Mouse (Mus musculus) thymus, adult 2 months (tissue): ENCODE measurements around the gene Psmc4. TPM values are rescaled to one million over a fixed set of nuclear protein-coding genes. Genes with fewer than 3 reads are reported as not detected.

Source experiments
- DNase-seq: peaks from one replicate; pipeline ENCODE4 v3.0.0; 2021
- H3K27ac ChIP-seq: fragments of 200-500 bp; 2 replicates; pipeline ENCODE4 v1.5.1; 2012; ENCODE audit warnings: low read length, control low read depth; ENCODE audit not compliant: control insufficient read depth, insufficient read depth
- H3K27me3 ChIP-seq: fragments of 200-500 bp; 2 replicates; pipeline ENCODE4 v1.6.1; 2012; ENCODE audit warnings: mild to moderate bottlenecking, low read length, moderate library complexity, mixed read lengths; ENCODE audit not compliant: control insufficient read depth, insufficient read depth
- H3K36me3 ChIP-seq: fragments of 200-500 bp; 2 replicates; pipeline ENCODE4 v1.6.1; 2012; ENCODE audit warnings: mild to moderate bottlenecking, low read length, moderate library complexity; ENCODE audit not compliant: control insufficient read depth, insufficient read depth
- H3K4me1 ChIP-seq: fragments of 200-500 bp; replicated peaks from 2 replicates; pipeline ENCODE4 v1.6.1; 2012; ENCODE audit warnings: low read length; ENCODE audit not compliant: control insufficient read depth, insufficient read depth
- H3K4me3 ChIP-seq: fragments of 200-500 bp; 2 replicates; pipeline ENCODE4 v1.5.1; 2012; ENCODE audit warnings: mild to moderate bottlenecking, low read length, control low read depth, moderate library complexity; ENCODE audit not compliant: control insufficient read depth, insufficient read depth
- CTCF ChIP-seq: fragments of 200-500 bp; IDR thresholded peaks from 2 replicates; pipeline ENCODE4 v1.5.1; 2012; ENCODE audit warnings: mild to moderate bottlenecking, control low read depth, low read length, moderate library complexity, borderline replicate concordance; ENCODE audit not compliant: control insufficient read depth, poor library complexity, insufficient read depth; ENCODE audit errors: extremely low read depth
- POLR2A ChIP-seq: fragments of 200-500 bp; IDR thresholded peaks from 2 replicates; pipeline ENCODE4 v1.6.1; 2012; ENCODE audit warnings: mild to moderate bottlenecking, low read length, control low read depth, moderate library complexity; ENCODE audit not compliant: control insufficient read depth, poor library complexity, insufficient read depth; ENCODE audit errors: extremely low read depth
- WGBS: fragments of 180-500 bp; shearing (Covaris S2); methylation state at CpG from one replicate; pipeline ENCODE4 v1.1.7; 2018; 5-methylcytosine and 5-hydroxymethylcytosine counted together
- polyA plus RNA-seq: library from polyadenylated mRNA; depleted of rRNA; stranded (reverse); fragments of >200 nt; gene quantifications from 2 replicates; pipeline ENCODE4 v1.2.3, GENCODE M21; 2012; rRNA removed

Gene Psmc4
- polyA plus RNA-seq, 1 experiment, result 184 TPM

DNA sequence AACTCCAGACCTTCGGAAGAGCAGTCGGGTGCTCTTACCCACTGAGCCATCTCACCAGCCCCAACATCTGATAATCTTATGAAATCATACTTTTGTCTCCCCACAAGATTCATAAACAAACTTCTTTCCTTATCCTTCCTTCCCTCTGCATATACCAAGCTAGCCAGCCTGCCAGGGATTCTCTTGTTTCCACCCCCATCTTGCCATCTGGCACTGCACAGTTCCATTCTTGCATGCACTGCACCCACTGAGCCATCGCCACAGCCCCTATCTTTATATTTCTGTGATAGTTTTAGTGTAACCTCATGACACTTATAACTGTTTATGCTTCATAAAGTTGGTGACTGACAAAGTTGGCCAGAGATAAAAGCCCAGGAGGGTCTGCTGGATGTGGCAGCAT lies 39.6 kb downstream of the Psmc4 start:
- Histone ChIP-seq H3K4me1 (peaks cover 3% of the 10 kb centered on the region), H3K36me3 (peaks cover 13% of the 10 kb centered on the region), H3K27me3 (no peaks in the 10 kb centered on the region), H3K27ac (no peak overlapping the region), H3K4me3 (no peak overlapping the region)
- 97% methylated on average over 3 of the region's 3 CpGs for WGBS
- no peak for DNase-seq
- TF ChIP-seq CTCF (no peak), POLR2A (no peak)

Other genes starting within 250 kb of the Psmc4 start
- 1.6 TPM in 2 replicates for gene Zfp626, start 242.9 kb downstream of the Psmc4 start, polyA plus RNA-seq
- 0.71 and 0.94 TPM in 2 replicates for gene Zfp59, start 211.5 kb downstream of the Psmc4 start, polyA plus RNA-seq
- 2.4 and 2.8 TPM in 2 replicates for gene Zfp607a, start 192.6 kb downstream of the Psmc4 start, polyA plus RNA-seq
- 0.94 and 1.0 TPM in 2 replicates for gene Zfp974, start 120.6 kb downstream of the Psmc4 start, polyA plus RNA-seq
- 2.7 and 3.3 TPM in 2 replicates for gene Zfp780b, start 70.9 kb downstream of the Psmc4 start, polyA plus RNA-seq
- gene Zfp850, start 36.0 kb downstream of the Psmc4 start, polyA plus RNA-seq, result 1.2 and 2.2 TPM in 2 replicates
- gene Fcgbp, start 21.1 kb upstream of the Psmc4 start, polyA plus RNA-seq, result 296 and 318 TPM in 2 replicates
- gene 9530053A07Rik, start 79.4 kb upstream of the Psmc4 start, polyA plus RNA-seq, result 0.99 and 1.0 TPM in 2 replicates
- 72.4 and 91.4 TPM in 2 replicates for gene Fbl, start 119.6 kb upstream of the Psmc4 start, polyA plus RNA-seq
- 126 and 145 TPM in 2 replicates for gene Dyrk1b, start 129.4 kb upstream of the Psmc4 start, polyA plus RNA-seq
- 4.6 and 5.8 TPM in 2 replicates for gene Eid2, start 217.8 kb upstream of the Psmc4 start, polyA plus RNA-seq
- 8.7 and 11.8 TPM in 2 replicates for gene Eid2b, start 227.6 kb upstream of the Psmc4 start, polyA plus RNA-seq
- 0.24 TPM in 1 of 2 replicates, not detected in the other for gene Selenov, start 241.1 kb upstream of the Psmc4 start, polyA plus RNA-seq